Mouse (Mus musculus) skeletal muscle tissue, adult 2 months (tissue): Measurements from ENCODE around the gene Gm20388.

Source experiments
- DNase-seq: peaks from one replicate; pipeline ENCODE4 v3.0.0-alpha.2; 2012; ENCODE audit warnings: low read depth, low spot score

Gm20388 gene

DNA sequence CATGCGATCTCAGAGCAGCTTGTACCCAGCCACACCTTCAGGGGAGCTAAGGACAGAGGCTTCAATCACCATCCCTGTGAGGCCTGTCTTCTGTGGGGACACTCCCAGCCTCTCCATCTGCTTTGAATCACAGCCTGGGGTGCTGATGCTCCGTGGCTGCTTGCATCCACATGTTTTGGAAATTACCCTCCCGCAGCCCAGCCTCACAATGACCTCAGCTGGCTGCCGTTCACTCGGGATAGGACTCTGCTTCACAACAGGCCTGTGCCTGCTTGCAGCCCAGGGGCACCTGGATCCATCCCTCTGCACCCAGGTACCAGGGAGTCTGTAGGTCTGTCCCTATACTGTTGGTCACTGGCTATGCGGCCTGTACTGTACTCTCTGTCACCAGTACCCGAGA is 2153.7 kb downstream of the Gm20388 start:
- DNase-seq: peak; percentile 70

DNA sequence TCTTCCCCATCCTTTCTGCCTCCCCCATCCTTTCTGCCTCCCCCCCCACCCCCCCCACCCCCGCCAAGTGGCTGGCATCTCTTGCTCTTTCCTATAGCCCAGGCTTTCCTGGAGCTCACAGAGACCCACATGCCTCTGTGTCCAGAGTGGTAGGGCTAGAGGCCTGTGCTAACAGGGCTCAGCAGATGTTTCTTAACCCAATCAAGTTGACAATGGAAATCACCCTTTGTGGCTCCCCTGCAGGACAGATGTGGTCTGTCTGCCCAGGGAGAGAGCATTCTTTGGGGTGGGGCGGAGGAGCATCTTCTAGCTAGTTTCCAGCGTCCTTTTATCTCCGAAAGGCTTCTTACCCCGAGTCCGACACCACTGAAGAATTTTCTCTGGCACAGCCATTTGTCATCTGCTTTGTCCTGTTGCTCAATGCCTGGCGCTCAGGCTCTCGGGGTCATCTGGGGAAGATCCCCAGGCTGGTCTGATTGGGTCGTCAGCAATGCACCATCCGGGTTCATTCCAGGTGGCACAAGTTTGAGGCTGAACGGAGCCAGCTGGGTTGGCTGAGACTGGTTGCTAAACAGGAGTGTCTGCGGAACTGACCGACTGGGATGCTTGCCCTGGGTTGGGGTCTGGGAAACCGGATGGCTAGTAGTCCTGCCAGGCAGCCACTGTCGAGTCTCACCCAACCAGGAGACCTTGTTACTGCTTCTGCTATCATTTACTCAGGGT is 2157.3 kb downstream of the Gm20388 start:
- DNase-seq: no peak

DNA sequence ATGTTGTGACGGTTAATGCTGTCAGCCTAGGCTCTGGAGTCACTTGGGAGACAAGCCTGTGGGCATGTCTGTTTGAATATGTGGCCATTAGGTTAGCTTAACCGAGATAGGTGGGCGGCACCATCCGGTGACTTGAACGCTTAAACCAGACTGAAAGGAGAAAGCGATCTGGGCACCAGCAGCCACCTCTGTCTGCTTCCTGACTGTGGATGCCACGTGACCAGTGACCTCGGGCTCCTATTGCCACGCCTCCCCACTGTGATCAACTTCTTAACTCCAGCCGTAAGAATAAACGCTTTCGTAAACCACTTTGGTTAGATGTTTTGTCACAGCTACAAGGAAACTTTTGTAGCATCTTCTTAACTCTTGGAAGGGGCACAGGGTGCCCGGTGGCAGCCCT is 2158.0 kb downstream of the Gm20388 start:
- no peak for DNase-seq

DNA sequence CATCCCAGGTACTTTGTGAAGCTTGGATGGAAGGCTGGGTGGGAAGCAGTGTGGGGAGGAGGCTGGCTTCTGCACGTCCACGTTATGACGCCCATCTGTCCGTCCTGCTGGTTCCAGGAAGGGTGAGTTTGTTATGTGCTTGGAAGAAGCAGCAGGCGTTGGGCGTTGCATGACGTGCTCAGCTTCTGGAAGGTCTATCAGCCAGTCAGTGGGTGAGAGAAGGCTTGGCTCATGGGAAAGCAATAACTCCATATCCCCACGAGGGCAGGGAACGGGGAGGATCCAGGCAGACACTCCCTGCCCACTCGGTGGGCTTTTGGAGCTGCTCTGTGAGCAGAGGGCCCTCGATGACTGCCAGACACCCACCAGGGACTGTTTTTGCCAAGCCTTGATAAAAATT is 2158.6 kb downstream of the Gm20388 start:
- peak; percentile 65 for DNase-seq

DNA sequence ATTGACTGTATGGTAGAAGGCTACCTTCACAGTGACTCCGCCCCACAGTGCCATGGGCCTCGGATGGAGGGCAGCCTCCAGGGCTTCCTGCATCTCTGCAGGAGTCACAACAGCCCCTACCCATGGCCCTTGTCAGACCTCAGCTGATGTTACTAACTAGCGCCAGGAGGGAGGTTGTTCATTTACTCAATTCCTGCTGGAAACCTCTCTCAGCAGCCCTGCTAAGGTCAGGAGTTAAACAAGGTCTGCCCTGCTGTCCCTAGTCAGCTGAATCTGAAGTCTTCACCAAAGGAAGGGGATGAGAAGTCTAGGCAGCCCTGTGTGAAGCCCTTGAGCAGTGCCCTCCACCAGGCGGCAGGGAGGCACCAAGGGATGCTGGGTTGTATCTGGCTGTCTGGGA is 2160.6 kb downstream of the Gm20388 start:
- DNase-seq: no peak

DNA sequence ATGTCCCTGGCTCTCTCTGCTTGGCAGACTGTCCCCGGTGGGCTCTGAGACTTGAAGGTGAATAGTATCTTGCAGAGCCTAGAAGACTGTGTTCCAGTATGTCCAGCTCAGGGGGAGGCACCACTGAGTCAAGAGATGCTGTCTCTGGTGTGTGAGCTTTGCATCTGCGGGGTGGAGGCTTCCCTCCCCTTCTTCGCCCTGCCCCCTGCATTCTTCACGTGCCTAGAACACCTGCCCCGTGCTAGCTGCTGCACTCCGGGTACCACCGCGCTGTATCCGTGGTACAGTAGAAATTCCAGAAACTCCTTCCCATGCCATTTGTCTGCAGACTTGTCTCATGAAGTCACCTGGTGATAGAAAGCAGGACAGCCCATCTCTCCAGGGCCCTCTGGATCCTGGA is 2163.3 kb downstream of the Gm20388 start:
- no peak for DNase-seq

DNA sequence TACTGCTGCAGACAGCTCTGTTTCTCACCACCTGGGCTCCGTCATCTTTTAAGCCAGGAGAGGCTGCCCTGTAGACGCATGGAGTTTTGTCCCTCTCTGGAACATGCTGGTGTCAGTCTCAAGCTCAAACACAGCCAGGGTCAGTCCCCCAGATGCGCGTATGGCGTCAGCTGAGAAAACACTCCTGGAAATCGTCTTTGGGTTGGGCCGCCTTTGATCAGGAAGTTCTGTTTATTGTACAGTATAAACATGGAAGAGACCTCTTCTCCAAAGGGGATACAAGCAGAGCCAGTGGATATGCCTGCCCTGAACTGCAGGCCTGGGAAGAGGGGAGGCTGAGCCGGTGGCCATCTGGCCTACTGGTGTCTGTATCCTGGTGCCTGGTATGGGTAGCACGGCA is 2163.8 kb downstream of the Gm20388 start:
- DNase-seq: no peak

DNA sequence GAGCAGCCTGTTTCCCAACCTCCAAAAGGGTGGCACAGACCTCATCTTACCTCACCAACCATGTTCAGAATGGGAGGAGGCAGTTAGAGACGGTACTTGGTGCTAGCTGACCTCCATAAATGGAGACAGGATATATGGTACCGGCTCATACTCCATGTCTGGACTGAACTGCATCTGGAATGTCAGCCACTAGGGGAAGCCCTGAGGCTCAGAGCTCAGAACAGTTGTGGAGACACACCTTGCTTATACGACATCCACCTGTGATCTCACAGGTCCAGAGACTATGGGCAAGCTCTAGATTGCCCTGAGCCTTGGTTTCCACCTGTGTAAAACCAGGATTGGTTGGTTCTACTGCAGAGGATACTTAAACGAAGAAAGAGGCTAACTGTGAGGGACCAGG is 2164.3 kb downstream of the Gm20388 start:
- DNase-seq: no peak

DNA sequence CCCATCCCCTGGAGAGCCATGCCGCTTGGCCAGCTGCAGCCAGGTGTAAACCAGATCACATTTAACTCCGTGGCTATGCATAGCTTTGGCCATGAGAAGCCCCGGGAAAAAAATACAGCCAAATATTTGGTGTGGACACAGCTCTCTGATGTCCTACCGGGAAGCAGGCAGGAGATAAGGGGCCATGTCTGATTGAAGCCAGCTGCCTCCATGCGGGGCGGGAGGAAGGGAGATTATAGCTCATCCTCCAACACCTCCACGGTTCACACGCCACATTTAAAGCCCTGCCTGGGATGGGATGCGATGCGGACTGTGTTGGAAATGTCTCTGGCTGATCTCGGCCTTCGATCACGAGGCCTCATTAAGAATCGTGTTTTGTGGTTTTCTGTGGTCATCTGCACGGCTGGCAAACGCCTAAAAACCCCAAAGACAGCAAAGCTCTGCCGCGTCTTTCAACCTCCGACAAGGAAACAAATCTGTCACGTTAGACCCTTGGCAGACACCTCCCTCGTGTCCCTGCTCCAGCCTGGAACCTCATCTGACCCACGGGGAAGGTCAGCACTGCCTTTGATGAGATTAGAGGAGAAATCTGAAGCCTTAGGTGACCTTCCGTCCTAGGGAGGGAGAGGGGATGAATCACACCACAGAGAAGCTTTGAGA is 2165.7 kb downstream of the Gm20388 start:
- no peak for DNase-seq

DNA sequence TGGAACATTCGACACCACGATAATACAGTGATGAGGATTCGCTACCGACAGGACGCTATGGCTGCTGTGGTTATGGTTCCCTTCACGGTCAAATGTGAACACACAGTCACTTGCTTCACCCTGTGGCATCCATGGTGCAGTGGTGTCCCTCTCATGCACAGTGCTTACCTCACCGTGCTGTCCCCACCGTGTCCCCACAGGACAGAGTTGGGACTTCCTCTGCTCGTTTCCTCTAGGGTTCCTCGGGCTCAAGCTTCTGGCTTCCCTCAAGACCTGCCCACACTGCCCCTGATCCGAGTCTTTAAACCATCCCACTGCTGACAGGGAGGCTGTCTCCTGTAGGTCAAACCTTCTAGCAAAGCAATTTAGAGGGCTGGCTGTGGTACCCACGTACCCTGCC is 2167.7 kb downstream of the Gm20388 start:
- DNase-seq: no peak

DNA sequence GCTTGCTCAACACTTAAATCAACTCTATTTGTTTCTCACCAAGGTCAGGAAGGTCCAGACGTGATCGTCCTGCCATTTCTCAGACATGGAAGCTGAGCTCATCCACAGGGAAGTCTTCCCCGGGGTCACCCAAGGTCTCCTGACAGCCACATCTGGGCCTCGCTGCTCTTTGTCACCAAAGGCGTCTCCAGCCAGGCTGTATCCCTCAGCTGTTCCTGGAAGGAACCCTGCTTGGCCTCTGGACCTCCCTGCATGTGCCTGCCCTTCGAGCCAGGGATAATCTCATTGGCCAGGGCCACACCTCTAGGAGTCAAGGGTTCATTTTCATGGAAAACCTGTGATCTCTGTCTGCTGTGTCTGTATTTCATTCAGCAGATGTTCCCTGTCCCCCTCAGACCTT is 2168.5 kb downstream of the Gm20388 start:
- peak; percentile 70 for DNase-seq

DNA sequence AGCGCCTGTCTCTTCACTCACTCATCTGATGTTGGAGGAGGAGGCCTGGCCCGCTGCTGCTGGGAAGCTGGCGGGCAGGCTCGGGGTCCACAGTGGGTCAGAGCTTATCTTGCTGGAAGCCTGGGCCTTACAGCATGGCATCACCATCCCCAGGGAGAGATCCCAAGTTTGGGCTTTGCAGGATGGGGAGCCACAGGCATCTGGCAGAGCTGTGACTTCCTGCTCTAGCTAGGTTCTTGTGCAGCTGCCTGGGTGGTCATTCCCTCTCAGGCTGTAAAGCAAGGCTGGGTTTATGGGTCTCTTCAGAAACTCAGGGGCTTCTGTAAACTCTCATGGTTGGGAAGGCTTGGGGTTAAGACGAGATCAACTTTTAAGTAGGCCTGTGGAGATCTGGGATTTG is 2169.7 kb downstream of the Gm20388 start:
- DNase-seq: no peak

DNA sequence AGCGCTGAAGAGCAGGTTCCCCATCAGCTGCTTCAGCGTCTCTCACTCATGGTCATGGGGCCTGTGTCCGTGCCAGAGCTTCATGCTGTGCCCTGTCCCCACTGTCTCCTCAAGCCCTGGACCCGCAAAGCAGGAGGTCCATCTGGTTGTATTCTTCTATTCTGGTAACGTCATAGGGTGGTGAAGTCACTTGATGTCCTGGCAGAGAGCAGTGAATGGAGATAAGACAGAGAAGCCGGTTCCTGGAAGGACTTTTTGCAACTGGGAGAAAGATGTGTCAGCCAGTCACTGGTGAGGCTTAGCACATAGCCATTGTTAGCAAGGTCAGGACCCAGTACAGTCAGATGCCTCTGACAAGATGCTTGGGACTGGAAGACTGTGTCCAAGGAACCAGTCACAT is 2172.8 kb downstream of the Gm20388 start:
- no peak for DNase-seq

DNA sequence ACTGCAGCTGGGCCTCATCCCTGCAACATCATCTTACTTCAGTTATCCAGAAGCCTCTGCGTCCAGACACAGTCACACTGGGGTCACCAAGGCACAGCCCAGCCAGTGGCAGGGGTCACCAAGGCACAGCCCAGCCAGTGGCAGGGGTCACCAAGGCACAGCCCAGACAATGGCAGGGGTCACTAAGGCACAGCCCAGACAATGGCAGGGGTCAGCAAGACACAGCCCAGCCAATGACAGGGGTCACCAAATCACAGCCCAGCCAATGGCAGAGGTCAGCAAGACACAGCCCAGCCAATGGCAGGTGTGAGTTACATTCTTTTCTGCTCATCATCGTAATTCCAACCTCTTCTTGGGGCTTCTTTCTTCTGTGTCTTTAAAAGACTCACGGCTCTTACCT is 2173.5 kb downstream of the Gm20388 start:
- DNase-seq: no peak

DNA sequence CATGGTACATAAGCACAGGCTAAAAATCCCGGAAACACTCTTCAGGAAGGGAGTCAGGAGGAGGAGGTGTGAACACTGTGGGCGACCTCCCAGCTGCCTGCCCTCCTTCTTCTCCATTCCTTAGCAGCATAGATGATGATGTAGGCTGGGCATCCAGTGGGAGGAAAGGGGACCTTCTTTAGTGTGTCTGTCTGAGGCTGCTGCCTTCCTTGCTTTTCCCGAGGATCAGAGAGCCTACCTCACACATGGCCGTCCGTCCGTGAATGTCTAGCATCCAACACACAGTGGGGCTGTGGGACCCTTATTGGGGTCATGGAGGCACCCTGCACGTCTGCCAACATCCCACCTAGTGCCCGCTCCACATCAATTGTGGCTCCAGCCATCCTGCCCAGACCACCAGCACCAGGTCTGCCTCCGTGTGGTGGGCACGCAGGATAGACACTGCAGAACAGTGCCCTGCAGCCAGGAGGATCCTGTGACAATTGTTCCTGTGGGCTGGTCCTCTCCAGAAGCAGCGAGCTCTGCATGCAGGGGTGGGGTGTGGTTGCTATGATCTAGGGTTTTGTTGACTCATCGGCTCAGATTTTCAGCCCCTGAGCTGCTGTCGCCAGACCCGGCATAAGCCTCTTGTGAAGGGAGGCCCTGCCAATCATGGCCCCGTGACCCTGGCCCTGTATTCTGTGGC is 2174.2 kb downstream of the Gm20388 start:
- no peak for DNase-seq

DNA sequence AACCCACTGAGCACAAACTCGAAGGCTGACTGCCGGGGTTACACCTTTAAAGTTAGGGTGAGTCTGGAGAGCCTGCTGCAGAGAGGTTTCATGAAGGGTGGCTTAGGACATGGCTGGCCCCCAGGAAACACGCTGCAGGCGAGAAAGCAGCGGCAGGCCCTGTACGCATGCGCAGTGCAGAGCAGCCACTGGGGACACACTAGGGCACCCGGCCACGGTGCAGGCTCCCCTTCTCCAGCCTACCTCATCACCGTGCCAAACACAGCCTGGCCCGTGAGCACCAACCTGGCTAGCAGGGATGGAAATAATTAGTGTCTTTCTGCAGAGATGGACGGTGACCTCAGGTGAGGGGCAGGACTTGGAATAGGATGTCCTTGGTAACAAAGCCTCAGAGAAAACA is 2175.4 kb downstream of the Gm20388 start:
- DNase-seq: no peak

DNA sequence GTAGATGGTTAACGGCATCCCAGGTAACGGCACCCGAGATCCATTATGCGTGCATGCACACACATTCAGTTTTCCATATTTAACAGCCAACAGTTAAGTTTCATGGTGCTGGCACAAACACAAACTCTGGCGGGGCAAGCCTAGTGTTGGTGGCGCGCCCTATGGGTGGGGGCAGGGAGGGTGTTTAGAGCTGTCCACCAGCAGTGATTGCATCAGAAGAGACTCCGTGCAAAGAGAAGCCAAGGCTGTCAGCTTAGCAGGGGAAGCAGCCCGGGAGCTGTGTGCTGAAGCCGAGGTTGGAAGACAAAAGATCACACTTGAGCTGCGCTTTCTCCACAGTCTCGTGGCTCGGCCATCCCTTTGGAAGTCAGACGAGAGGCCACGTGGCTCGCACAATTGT is 2178.0 kb downstream of the Gm20388 start:
- DNase-seq: peak; percentile 58

DNA sequence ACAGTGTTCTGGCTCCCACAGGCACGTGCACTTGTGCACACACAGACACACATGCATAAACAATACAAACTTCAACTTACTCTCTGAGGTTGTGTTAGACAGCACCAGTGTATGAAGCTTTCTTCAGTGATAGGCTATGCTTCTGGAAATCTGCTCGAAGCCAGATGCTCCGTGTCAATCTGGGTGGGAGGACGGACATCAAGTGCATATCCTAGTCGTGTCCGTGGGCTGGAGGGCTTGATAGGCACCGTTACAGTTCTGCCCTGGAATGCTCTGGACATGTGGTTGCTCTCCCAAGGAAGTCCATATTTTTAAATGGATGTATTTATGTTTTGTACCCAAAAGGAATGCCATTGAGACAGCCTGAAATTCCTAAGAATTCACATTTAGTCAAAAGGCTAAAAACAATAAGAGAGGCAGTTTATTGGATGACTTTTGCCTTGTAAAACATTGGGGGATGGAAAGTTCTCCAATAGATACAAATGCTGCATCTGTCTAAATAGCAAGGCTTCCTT is 2178.6 kb downstream of the Gm20388 start:
- no peak for DNase-seq

DNA sequence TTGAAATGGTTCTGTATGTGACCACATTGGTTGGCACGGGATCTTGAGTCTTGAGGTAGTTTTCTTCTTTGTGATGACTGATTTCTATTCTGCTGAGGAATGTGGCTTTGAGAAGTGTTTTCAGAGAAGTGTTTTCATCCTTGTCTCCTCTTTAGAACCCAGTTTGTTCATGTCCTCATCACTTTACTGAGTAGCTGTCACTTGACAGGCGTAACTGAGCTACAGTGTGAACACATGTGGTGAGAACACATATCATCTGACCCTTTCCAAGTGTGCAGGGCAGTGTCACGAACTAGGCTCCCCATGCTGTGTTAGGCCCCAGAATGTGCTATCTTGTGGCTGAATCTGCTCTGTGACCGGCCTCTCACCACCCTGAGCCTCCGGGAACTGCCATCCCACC is 2181.8 kb downstream of the Gm20388 start:
- no peak for DNase-seq

DNA sequence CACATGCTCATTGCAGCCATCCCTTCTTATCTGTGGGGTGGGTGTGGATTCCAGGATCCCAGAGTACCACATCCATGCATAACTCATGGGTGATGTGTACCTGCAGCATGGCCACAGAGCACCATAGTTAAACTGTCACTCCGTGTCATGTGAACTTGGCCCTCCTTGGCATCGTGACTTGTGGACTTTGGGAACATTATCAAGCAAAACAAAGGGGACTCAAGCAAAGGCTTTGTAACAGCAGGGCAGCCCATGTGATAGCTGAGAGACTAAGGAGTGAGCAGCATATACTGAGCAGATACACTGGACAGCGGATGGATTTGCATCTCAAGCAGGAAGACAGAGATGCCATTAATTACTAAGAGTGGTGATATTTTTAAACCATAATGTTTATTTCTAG is 2188.1 kb downstream of the Gm20388 start:
- DNase-seq: no peak

DNA sequence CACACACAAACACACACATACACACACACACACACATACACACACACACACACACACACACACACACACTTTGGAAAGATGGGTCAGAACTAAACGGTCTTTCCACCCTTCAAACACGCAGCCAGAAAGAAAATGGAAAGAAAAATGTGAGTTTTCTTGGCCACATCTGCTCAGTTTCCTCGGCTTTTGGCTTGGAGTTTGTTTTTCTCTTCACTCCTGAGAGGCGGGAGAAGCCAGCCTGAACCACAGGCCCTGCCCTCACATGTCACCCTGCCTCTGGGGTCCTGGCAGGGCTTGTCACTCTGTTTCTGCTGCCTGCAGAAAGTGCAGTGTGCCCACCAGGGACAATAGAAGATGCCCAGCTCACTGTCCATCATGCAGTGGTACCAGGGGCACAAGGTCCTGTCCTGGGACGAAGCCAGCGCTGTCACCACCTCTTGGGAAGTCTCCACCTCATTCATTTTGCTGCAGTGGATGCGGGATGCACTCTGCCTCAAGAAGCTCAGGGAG is 2189.1 kb downstream of the Gm20388 start:
- DNase-seq: no peak

DNA sequence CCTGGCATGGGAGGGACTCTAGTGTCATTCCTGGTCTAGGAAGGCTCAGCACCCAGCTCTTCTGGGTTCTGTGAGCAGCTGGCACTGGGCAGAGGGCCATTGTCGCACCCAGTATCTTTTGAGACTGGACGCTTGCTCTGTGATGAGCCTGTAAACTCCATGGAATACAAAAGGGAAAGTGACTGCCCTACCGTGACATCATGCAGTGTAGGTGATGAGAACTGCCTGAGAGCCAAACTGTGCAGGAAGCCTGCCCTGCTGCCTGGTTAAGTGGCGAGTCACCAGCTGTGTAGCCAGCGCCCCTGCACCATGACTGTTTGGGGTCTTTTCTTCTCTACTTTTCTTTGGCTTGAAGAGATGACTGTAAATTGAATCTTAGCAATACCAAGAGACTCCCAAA is 2191.2 kb downstream of the Gm20388 start:
- no peak for DNase-seq

DNA sequence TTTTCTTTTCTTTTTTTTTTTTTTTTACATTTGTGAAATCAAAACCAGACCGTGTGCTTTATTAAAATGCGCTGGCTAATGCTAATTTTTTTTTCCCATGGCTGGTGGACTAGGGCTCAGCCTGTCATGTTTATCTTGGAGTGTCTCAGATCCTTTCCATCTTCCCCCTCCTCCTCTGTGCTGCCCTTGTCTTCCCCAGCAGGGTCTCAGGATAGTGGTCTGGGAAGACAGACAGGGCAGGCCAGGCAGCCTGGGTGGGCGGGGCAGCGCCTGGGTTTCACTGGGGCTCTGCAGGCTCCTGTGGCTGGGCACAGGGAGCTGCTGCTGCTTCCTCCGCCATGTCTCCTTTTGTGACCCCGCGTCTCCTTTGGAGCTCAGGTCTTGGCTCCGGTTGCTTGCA is 2191.6 kb downstream of the Gm20388 start:
- DNase-seq: no peak
